Mouse (Mus musculus): Measurements from ENCODE around the gene Casp6.
A peak's percentile ranks its signal among the peaks of the same experiment; 100 is the strongest.

The Casp6 gene

DNA sequence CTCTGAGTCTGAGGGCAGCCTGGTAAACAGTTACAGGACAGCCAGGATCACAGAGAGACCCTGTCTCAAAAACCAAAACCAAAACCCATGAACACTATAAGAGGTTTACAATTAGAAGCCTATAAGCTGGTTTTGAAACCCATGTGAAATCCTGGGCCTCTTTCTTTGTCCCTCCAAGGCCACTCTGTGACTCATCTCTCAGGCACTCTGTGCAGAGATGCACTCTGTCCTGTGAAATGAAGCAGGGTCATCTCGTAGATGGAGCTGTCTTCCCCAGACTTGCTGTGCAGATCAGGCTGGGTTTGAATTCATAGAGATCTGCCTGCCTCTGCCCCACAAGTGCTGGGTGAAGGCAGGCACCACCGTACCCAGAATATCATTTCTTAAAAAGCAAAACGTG is 16.2 kb downstream of the Casp6 start:
- no peak for ATAC-seq (ENCODE audit: insufficient number of reproducible peaks, low FRiP score, low TSS enrichment)

DNA sequence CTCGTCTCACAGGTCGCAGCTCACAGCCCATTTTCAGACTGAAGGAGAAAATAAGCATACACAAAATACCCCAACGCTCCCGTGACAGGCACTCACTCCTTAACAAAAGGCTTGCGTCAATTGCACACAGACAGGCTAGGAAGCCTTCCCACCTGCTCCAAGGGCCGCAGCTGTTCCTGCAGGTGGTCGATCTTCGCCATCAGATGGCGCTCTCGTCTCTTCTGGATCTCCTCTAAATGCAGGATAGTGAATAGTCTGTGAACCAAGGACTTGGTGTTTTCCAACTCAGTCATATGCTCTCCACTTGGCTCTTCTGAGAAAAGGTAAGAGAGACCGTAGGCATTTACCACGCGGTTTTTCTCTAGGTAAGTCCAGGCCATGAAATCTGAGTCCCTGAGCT is 17.2 kb downstream of the Casp6 start:
- peak; percentile 70 for ATAC-seq (ENCODE audit: insufficient number of reproducible peaks, low FRiP score, low TSS enrichment)

DNA sequence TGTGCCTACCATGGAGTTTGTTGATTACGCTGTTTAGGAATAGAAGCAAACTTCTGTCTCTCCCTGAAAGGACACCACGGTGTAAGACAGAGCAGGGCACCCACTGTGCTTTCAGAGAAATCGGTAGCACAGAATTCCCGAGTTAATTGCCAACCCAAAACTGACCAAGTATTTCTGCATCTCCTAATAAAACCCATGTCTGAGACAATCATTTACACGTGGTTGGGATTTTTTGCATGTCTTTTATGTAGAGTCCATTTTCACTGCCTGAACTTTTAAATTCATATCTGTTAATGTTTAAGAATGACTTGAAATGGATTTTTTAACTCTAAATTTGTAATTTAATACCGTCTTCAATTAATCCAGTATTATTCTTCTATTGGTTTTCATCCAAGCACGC is 22.4 kb downstream of the Casp6 start:
- ATAC-seq (ENCODE audit: insufficient number of reproducible peaks, low FRiP score, low TSS enrichment) = no peak

DNA sequence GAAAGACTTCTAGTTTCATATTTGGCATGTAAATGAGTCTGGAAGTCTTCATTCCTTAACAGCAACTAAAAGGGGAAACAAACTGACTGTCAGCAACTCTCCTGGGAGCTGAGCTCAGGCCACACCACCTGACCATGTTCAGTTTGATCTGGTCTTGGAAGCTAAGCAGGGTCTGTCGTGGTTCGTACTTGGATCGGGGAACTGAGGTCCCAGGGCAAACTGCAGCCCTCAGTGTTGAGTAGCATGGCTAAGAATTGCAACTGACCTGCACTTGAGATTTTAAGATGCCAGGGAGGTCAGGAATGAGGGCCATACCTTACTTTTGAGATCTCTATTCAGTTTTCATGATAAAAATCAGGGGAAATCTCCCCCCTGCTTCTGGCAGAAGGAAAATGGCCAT is 24.6 kb downstream of the Casp6 start:
- no peak for ATAC-seq (ENCODE audit: insufficient number of reproducible peaks, low FRiP score, low TSS enrichment)

DNA sequence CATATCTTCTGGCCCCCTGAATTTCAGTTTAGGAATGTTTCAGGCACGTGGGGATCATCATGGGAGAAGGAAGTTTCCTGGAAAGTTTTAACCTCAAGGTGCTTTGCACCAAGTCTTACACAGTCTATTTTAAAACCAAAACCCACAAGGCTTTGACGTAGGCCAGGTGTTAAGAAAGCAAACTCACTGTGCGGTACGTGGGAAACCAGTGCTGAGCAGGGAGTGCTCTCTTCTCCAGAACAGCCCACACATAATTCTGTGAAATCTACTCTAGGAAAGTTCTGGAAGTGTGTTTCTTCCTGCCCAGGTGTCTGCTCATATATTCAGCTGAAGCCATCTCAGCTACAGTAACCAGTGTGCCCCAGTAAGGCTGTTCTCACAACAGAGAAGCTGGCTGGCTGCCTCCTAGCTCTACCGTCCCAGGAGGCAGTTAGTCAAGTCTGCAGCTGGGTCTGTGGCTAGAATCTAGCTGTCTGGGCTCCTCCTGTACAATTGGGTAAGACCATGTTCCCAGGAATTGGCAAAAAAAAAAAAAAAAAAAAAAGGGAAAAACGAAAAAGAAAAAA is 29.1 kb downstream of the Casp6 start:
- ATAC-seq (ENCODE audit: insufficient number of reproducible peaks, low FRiP score, low TSS enrichment) = no peak

DNA sequence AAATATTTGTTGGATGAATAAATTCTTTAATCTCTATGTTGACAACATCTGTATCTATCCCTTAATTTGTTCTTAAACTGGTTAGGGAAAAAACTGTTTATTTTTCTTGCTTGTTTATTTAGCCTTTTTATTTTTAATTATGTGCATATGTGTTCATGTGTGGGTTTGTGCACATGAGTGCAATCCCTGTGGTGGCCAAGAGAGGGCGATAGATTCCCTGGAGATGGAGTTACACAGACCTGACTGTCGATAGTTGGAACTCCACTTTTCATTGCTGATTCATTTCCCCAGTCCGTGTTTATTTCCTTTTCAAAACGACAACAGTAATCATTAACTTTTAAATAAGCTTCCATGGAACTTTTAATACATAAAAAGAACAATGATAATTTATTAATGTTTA is 31.2 kb downstream of the Casp6 start:
- ATAC-seq (ENCODE audit: insufficient number of reproducible peaks, low FRiP score, low TSS enrichment) = no peak

DNA sequence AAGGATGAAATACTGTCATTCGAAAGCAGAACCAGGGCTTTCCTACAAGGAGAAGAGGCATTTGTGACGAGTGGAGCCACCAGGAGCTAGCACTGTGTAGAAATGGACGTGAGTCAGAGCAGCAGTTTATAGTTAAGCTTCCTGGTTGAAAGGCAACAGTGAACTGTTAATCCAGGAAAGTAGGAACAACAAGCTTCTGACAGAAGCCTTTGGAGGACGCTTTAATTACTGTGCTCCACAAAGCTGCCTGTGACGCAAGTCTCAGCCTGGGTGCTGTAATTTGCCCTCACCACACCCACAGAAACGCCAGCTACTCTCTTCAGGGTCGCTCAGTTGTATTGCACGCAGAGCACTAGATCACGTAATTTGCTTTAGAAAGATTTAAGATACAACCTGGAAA is 35.3 kb downstream of the Casp6 start:
- ATAC-seq (ENCODE audit: insufficient number of reproducible peaks, low FRiP score, low TSS enrichment) = no peak

DNA sequence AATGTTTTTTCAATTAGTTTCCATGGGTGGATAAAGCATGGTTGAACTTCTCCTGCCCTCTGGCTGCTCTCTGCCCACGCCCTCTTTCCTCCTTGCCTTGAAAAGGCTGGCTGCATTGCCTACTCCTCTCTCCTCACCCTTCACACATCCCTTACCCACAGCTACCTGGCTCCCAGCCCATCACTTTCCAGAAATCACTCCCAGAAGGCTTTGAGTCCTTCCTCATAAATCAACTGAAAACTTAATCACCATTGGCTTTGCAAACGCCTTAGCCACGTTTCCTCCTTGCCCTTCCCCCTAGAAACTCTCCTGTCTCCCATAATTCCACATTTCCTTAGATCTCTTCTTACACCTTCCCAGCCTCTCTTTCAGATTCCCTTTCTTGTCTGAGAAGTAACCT is 36.6 kb downstream of the Casp6 start:
- no peak for ATAC-seq (ENCODE audit: insufficient number of reproducible peaks, low FRiP score, low TSS enrichment)

DNA sequence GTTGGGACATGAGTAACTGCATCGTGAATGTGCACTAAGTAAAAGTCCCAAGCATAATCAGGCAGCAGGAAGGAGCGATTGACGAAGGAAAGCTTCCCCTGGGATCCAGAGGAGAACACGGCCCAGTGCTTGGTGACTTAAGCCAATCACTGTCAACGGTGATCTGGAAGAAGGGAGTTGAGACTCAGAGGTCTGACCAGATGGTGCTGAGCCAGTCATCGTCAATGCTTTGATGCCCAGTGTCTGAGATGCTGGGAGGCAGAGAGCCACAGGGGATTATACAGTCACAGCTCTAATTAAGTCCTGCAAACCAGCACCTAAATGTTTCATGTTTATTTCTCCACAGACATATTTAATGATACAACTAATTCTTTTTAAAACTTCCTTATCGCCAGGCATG is 37.8 kb downstream of the Casp6 start:
- ATAC-seq (ENCODE audit: insufficient number of reproducible peaks, low FRiP score, low TSS enrichment) = no peak

DNA sequence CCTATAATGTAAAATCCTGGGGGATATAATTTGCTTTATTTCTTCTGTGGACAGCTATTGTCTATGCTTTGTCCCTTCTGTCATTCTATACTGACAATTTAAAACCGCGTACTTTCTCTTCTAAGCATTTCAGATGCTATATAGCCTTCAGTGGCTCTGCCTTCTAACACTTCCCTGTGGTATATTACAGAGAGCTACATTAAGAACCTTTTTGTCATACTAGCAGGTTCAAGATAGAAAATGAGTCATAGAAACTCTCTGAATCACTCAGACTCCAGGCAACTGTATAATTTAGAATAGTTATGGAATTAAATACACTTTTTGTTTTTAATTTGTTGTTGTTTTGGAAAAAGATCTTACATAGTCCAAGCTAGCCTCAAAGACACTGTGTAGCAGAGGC is 39.6 kb downstream of the Casp6 start:
- ATAC-seq (ENCODE audit: insufficient number of reproducible peaks, low FRiP score, low TSS enrichment) = no peak

DNA sequence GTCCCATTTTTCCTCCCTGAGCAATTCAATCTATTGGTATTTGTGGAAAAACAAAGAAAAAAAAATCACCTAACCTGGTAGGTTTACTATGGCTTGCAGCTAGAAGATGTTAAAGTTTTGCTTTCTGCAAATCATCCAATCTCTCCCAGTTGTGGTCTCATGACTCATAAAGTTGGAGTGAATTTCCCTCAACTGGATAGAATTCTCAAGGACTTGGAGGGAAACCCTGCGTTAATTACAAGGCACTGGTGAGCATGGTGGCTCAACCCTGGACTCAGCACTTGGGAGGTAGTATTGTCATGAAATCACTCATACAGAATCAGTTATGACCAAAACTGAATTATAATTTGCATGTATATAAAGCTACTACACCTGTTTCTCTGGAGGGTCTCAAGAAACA is 40.1 kb downstream of the Casp6 start:
- ATAC-seq (ENCODE audit: insufficient number of reproducible peaks, low FRiP score, low TSS enrichment) = no peak

DNA sequence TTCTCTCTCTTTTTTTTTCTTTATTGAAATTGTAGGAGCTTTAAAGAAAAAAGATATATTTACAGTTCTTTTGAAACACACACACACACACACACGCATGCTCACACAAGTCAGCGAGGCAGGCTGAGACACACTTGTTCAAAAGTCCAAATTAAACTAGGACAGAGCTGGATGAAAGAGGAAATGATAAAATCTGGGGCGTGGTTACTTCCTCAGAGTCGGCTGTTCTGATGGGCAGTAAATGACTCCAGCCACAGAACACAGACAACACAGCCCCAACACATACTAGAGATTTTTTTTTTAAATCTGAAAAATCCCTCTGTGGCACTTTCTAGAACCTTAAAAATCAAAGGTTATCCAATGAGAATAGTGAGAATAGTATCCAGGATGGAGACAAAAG is 42.6 kb downstream of the Casp6 start:
- no peak for ATAC-seq (ENCODE audit: insufficient number of reproducible peaks, low FRiP score, low TSS enrichment)

DNA sequence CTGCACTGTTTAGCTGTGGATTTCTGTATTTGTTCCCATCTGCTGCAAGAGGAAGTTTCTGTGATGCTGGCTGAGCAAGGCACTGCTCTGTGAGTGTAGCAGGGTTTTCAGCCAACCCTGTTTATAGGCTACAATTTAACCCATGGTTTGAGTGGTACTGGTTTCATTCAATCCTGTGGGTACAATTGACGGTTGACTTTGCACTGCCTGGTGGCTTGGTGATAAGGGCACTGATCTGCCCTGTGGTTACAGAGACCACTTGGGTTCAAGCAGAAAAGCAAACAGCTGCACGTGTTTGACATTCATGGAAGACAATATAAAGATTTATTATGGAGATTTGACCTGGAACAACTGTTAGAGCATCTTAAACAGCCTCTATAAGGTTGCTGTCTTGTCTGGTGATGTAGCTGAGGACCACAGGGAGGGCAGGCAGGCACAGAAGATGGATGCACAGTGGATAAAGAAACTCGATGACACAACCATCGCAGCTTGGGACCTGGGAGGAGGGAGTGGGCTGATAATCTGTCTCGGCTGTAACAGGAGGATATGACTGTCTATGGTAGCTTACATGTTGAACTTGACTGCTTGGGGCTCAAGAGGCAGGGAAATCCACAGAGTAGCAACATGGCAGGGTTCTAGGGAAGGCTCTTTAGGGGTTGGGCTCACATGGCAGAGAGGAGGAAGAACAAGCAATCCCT is 45.1 kb downstream of the Casp6 start:
- ATAC-seq (ENCODE audit: insufficient number of reproducible peaks, low FRiP score, low TSS enrichment) = no peak

DNA sequence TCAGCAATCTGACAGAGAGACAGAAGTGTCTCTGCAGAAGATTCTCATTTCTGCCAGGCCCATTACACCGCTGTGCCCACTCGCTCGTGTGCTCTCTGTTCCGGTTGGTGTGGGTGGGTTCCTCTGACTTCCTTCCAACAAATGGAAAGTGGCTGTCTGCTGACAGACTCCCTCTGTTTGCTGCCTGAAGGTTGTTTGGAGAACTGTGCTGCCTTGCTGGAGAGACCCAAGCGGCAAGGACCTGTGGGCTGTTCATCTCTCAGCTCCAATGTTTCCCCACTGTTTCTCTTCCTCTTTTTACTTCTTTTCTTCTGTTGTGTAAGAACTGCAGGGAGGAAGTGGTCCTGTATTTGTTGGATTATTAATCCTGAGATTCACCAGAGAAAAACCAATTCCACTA is 47.1 kb downstream of the Casp6 start:
- ATAC-seq (ENCODE audit: insufficient number of reproducible peaks, low FRiP score, low TSS enrichment) = no peak

DNA sequence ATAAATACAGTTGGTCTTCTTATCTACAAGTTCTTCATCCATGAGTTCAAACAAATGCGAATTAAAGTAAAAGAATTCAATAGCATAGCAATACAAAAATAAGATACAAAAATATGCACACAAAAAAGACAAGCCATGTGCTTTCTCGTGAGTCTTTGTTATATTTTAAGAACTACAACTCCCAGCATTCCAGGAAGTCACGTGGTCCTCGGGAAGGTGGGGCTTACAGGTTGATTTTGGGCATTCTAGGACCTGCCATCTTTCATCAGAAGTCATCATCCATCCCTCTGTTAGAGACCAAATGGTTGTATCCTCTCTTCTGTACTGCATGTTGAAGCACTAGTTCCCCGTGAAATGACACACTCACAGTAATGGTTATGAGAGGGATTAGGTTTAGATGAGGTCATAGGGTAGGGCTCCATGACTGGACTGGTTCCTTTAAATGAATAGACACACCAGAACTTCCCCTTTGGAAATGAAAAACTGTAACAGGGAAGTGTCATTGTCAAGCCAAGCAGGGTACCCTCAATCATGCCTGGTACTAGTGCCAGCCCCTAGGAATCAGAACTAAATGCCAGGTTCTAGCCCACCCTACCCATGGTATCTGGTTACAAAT is 48.0 kb downstream of the Casp6 start:
- ATAC-seq (ENCODE audit: insufficient number of reproducible peaks, low FRiP score, low TSS enrichment) = no peak

DNA sequence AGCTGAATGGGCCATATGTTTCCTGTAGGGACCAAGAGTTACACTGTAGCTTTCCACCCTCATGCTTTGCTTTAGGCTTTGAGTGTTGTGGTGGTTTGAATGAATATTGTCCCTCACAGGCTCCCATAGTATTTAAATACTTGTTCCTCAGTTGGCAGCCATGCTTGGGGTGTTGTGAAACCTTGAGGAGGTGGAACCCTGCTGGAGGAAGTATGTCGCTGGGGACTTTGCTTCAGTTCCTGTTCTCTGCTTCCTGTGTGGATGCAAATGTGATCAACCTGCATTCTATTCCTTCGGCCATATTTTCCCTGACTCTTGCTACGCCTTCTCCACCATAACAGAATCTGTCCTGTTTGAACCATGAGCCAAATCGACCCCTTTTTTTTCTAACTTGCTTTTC is 52.1 kb downstream of the Casp6 start:
- no peak for ATAC-seq (ENCODE audit: insufficient number of reproducible peaks, low FRiP score, low TSS enrichment)

DNA sequence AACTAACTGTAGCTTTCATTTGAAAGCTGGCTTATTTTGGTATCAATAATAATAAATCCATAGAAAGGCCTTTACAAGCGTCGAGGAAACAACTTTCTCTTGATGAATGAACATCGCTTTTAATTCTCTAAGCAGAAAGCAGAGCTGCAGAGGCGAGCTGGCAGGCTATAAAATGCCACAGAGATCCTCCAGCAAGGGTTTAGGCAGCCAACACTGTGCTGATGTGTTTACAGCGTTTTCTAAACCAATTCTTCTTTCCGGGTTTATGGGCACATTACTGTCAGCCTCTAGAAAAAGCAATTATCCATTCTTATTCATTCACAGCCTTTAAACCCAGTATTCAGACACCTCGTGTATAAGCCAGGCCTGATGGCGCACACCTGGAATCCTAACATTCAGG is 61.3 kb downstream of the Casp6 start:
- no peak for ATAC-seq (ENCODE audit: insufficient number of reproducible peaks, low FRiP score, low TSS enrichment)

All from cerebellum, adult (tissue).